Mouse (Mus musculus): Measurements from ENCODE around the gene Dis3l2. TPM values are rescaled to one million over a fixed set of nuclear protein-coding genes. Genes with fewer than 3 reads are reported as not detected.

Gene Dis3l2
- total and polyA plus RNA-seq, 3 experiments = 12.4 to 17.4 (median 16.5) TPM

DNA sequence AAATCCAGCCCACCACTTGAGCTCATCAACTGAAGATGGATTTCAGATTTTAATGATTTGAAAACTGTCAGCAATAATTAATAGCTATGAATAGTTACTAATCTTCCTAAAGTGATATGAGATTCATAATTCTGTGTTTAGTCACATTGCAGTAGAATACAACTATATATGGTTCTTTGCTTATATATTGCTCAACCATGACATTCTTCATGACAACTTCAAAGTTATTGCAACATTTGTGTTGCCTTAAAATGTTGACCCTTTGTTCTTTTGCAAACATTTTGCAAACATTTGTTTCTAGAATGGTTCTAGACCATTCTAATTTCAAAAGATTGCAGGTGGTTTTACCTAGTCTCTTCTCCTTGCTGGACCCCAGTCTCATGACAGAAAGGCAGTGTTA lies 175.1 kb downstream of the Dis3l2 start:
- no peaks in the 10 kb centered on the region for H3K9me3 ChIP-seq (replicated peaks; ENCODE audit: low read length)
- H3K4me3 ChIP-seq (replicated peaks in 1 of 3; ENCODE audit: low read depth in 2 of 3, low read length in 2 of 3, poor library complexity in 1 of 3) = no peak overlapping the region
- H3K79me2 ChIP-seq (replicated peaks; ENCODE audit: control insufficient read depth, extremely low read depth, insufficient read depth, poor library complexity, severe bottlenecking) = no peaks in the 10 kb centered on the region
- no peak overlapping the region for H3K4me2 ChIP-seq (ENCODE audit: insufficient read depth, low read depth, poor library complexity, severe bottlenecking)
- TF ChIP-seq USF2 (conservative IDR thresholded peaks at IDR 0.05; ENCODE audit: low read depth, low read length) (no peak), EP300 (IDR thresholded peaks at IDR 0.05; ENCODE audit: low read length) (no peak), JUN (IDR thresholded peaks at IDR 0.05; ENCODE audit: insufficient read depth, low read depth, low read length) (no peak), CHD1 (IDR thresholded peaks at IDR 0.05; ENCODE audit: low read depth, low read length) (no peak), CHD2 (IDR thresholded peaks at IDR 0.05; ENCODE audit: low read length) (no peak), MAX (IDR thresholded peaks at IDR 0.05; ENCODE audit: low read length) (no peak), USF1 (IDR thresholded peaks at IDR 0.05; ENCODE audit: low read depth, low read length) (no peak), SMC3 (IDR thresholded peaks at IDR 0.05; ENCODE audit: low read depth, low read length) (no peak), POLR2AphosphoS2 (IDR thresholded peaks at IDR 0.05; ENCODE audit: low read depth, low read length) (no peak), SIN3A (IDR thresholded peaks at IDR 0.05; ENCODE audit: low read length) (no peak), MAFK (IDR thresholded peaks at IDR 0.05; ENCODE audit: insufficient replicate concordance, low read length) (no peak), BHLHE40 (IDR thresholded peaks at IDR 0.05; ENCODE audit: low read depth, low read length) (no peak), NELFE (IDR thresholded peaks at IDR 0.05; ENCODE audit: low read depth, low read length) (no peak), ELF1 (IDR thresholded peaks at IDR 0.05; ENCODE audit: low read depth, low read length) (no peak), UBTF (IDR thresholded peaks at IDR 0.05; ENCODE audit: low read depth, low read length) (no peak), ZMIZ1 (IDR thresholded peaks at IDR 0.05; ENCODE audit: low read depth, low read length) (no peak)
- dilution Hi-C loops (cut with MboI; ENCODE audit: extremely low pct_ligation_motif_present, extremely low pct_unique_long_range_greater_than_20kb, low sequenced_read_pairs) = no loop called here
- no peak for DNase-seq (ENCODE audit: extremely low read depth)
- no peaks in the 10 kb centered on the region for H3K27me3 ChIP-seq (replicated peaks)
- no peak overlapping the region for H3K27ac ChIP-seq (ENCODE audit: insufficient read depth, low read depth)
- in situ Hi-C loops (cut with MboI; ENCODE audit: low pct_ligation_motif_present, low pct_unique_long_range_greater_than_20kb, low sequenced_read_pairs) = no loop called here
- no peak overlapping the region for H3K9ac ChIP-seq (ENCODE audit: insufficient read depth, low read depth)
- H3K4me1 ChIP-seq (ENCODE audit: control insufficient read depth in 1 of 2, insufficient read depth in 2 of 2) = no peaks in the 10 kb centered on the region
- peaks cover 0 to 9% of the 10 kb centered on the region in 2 experiments for H3K36me3 ChIP-seq (replicated peaks in 1 of 2; ENCODE audit: control insufficient read depth in 1 of 2, insufficient read depth in 1 of 2, low read length in 1 of 2)

DNA sequence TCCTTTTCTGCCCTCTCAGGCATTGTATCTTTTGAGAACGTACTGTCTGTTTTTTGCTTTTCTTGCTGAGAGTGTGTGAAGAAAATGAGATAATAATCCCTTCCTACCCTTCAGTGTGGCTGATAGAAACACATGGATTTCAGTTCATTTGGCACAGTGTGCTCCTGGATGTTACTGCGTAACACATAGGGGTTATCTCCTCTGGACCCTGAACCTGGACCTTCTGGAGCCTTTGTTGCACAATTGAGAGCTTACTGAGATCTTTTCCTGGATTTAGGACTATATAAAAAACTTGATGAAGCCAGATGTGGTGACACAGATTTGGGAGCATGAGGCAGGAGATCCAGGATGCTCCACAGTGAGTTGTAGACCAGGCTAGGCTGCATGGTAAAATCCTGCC lies 175.9 kb downstream of the Dis3l2 start:
- in situ Hi-C loops (cut with MboI; ENCODE audit: low pct_ligation_motif_present, low pct_unique_long_range_greater_than_20kb, low sequenced_read_pairs) (no loop called here), dilution Hi-C loops (cut with MboI; ENCODE audit: extremely low pct_ligation_motif_present, extremely low pct_unique_long_range_greater_than_20kb, low sequenced_read_pairs) (no loop called here)
- Histone ChIP-seq H3K9me3 (replicated peaks; ENCODE audit: low read length) (no peaks in the 10 kb centered on the region), H3K4me1 (ENCODE audit: control insufficient read depth in 1 of 2, insufficient read depth in 2 of 2) (peaks cover 0 to 4% of the 10 kb centered on the region in 2 experiments; a peak in 1 of 4 replicates), H3K79me2 (replicated peaks; ENCODE audit: control insufficient read depth, extremely low read depth, insufficient read depth, poor library complexity, severe bottlenecking) (no peaks in the 10 kb centered on the region), H3K36me3 (replicated peaks in 1 of 2; ENCODE audit: control insufficient read depth in 1 of 2, insufficient read depth in 1 of 2, low read length in 1 of 2) (peaks cover 0 to 8% of the 10 kb centered on the region in 2 experiments), H3K27ac (ENCODE audit: insufficient read depth, low read depth) (no peak overlapping the region), H3K4me2 (ENCODE audit: insufficient read depth, low read depth, poor library complexity, severe bottlenecking) (no peak overlapping the region), H3K9ac (ENCODE audit: insufficient read depth, low read depth) (no peak overlapping the region), H3K4me3 (replicated peaks in 1 of 3; ENCODE audit: low read depth in 2 of 3, low read length in 2 of 3, poor library complexity in 1 of 3) (no peak overlapping the region), H3K27me3 (replicated peaks) (no peaks in the 10 kb centered on the region)
- TF ChIP-seq CTCF (conservative IDR thresholded peaks at IDR 0.05 in 1 of 2, IDR thresholded peaks at IDR 0.05 in 1 of 2; ENCODE audit: low read depth in 2 of 2, low read length in 2 of 2) (no peak), UBTF (IDR thresholded peaks at IDR 0.05; ENCODE audit: low read depth, low read length) (no peak), ZMIZ1 (IDR thresholded peaks at IDR 0.05; ENCODE audit: low read depth, low read length) (no peak), ZNF384 (IDR thresholded peaks at IDR 0.05; ENCODE audit: low read depth, low read length) (no peak), MAX (IDR thresholded peaks at IDR 0.05; ENCODE audit: low read length) (no peak), PAX5 (IDR thresholded peaks at IDR 0.05; ENCODE audit: low read length) (no peak)
- no peak for DNase-seq (ENCODE audit: extremely low read depth)

All from CH12.LX (cell line).